Mouse (Mus musculus): ENCODE measurements around the gene Catsper1. TPM values are rescaled to one million over a fixed set of nuclear protein-coding genes. Genes with fewer than 3 reads are reported as not detected.

Catsper1 gene
- total RNA-seq, 1 experiment from 2014 or later = not detected

Other genes starting within 250 kb of the Catsper1 start
- 80.4 and 84.7 TPM in 2 replicates for gene Yif1a, start 247.2 kb upstream of the Catsper1 start, total RNA-seq (2021)
- 3.1 and 3.9 TPM in 2 replicates for gene Cnih2, start 237.2 kb upstream of the Catsper1 start, total RNA-seq (2021)
- 166 and 167 TPM in 2 replicates for gene Rab1b, start 228.7 kb upstream of the Catsper1 start, total RNA-seq (2021)
- gene Klc2, start 217.2 kb upstream of the Catsper1 start, total RNA-seq (2021) = 34.9 and 37.7 TPM in 2 replicates
- gene Pacs1, start 62.6 kb upstream of the Catsper1 start, total RNA-seq (2021) = 20.4 and 25.5 TPM in 2 replicates
- gene Sf3b2, start 40.3 kb upstream of the Catsper1 start, total RNA-seq (2021) = 167 and 170 TPM in 2 replicates
- 0.22 and 0.49 TPM in 2 replicates for gene Gal3st3, start 37.4 kb upstream of the Catsper1 start, total RNA-seq (2021)
- 1.3 and 2.8 TPM in 2 replicates for gene Cst6, start 13.8 kb downstream of the Catsper1 start, total RNA-seq (2021)
- gene Eif1ad, start 31.0 kb downstream of the Catsper1 start, total RNA-seq (2021) = 29.0 and 29.9 TPM in 2 replicates
- 144 and 153 TPM in 2 replicates for gene Banf1, start 31.4 kb downstream of the Catsper1 start, total RNA-seq (2021)
- 73.0 and 75.7 TPM in 2 replicates for gene Sart1, start 53.0 kb downstream of the Catsper1 start, total RNA-seq (2021)
- not detected in 2 replicates for gene Tsga10ip, start 66.8 kb downstream of the Catsper1 start, total RNA-seq (2021)
- 210 and 236 TPM in 2 replicates for gene Drap1, start 89.2 kb downstream of the Catsper1 start, total RNA-seq (2021)
- 36.8 and 45.1 TPM in 2 replicates for gene AI837181, start 89.4 kb downstream of the Catsper1 start, total RNA-seq (2021)
- gene Fosl1, start 111.8 kb downstream of the Catsper1 start, total RNA-seq (2021) = 0.98 and 1.1 TPM in 2 replicates
- 8.8 and 11.2 TPM in 2 replicates for gene Ccdc85b, start 122.2 kb downstream of the Catsper1 start, total RNA-seq (2021)
- 70.8 and 92.6 TPM in 2 replicates for gene Fibp, start 124.9 kb downstream of the Catsper1 start, total RNA-seq (2021)
- gene Ctsw, start 132.8 kb downstream of the Catsper1 start, total RNA-seq (2021) = 0.85 and 4.2 TPM in 2 replicates
- 42.5 and 45.9 TPM in 2 replicates for gene Efemp2, start 138.2 kb downstream of the Catsper1 start, total RNA-seq (2021)
- gene Mus81, start 152.7 kb downstream of the Catsper1 start, total RNA-seq (2021) = 22.3 and 28.6 TPM in 2 replicates
- gene Cfl1, start 154.7 kb downstream of the Catsper1 start, total RNA-seq (2021) = 640 and 706 TPM in 2 replicates
- gene 1700020D05Rik, start 168.0 kb downstream of the Catsper1 start, total RNA-seq (2021) = 1.0 and 2.2 TPM in 2 replicates
- gene Snx32, start 174.8 kb downstream of the Catsper1 start, total RNA-seq (2021) = 10.4 and 11.8 TPM in 2 replicates
- not detected in 2 replicates for gene Ovol1, start 224.9 kb downstream of the Catsper1 start, total RNA-seq (2021)
- gene Ap5b1, start 232.3 kb downstream of the Catsper1 start, total RNA-seq (2021) = 7.3 and 8.0 TPM in 2 replicates

All from adrenal gland, postnatal 14 days (tissue).